Mouse (Mus musculus): Measurements from ENCODE around the gene Emx1. TPM values are rescaled to one million over a fixed set of nuclear protein-coding genes. Genes with fewer than 3 reads are reported as not detected.

Gene Emx1
- polyA plus RNA-seq, 1 experiment from 2014 or later, result not detected

GRCm38 (mm10) chr6:85218251-85218650, 31.0 kb downstream of the Emx1 start:
- Histone ChIP-seq H3K9ac (no peak overlapping the region), H3K27ac (replicated peaks) (no peak overlapping the region), H3K4me1 (replicated peaks) (no peaks in the 10 kb centered on the region), H3K36me3 (replicated peaks) (no peaks in the 10 kb centered on the region), H3K9me3 (replicated peaks) (no peaks in the 10 kb centered on the region), H3K27me3 (no peaks in the 10 kb centered on the region), H3K4me2 (no peak overlapping the region), H3K4me3 (replicated peaks) (no peak overlapping the region)
- ATAC-seq (ENCODE audit: insufficient read depth), result no peak
- 50% methylated on average over 4 of the region's 4 CpGs for WGBS (ENCODE audit: insufficient replicate concordance)

GRCm38 (mm10) chr6:85218684-85219445, 31.6 kb downstream of the Emx1 start:
- Histone ChIP-seq H3K9ac (no peak overlapping the region), H3K4me1 (replicated peaks) (no peaks in the 10 kb centered on the region), H3K4me3 (replicated peaks) (no peak overlapping the region), H3K9me3 (replicated peaks) (no peaks in the 10 kb centered on the region), H3K27ac (replicated peaks) (no peak overlapping the region), H3K4me2 (no peak overlapping the region), H3K36me3 (replicated peaks) (no peaks in the 10 kb centered on the region), H3K27me3 (no peaks in the 10 kb centered on the region)
- ATAC-seq (ENCODE audit: insufficient read depth), result no peak
- 51% methylated on average over 5 of the region's 5 CpGs for WGBS (ENCODE audit: insufficient replicate concordance)

- Histone ChIP-seq H3K36me3 (replicated peaks) (no peaks in the 10 kb centered on the region), H3K9ac (no peak overlapping the region), H3K4me2 (no peak overlapping the region), H3K27ac (replicated peaks) (no peak overlapping the region), H3K4me1 (replicated peaks) (no peaks in the 10 kb centered on the region), H3K9me3 (replicated peaks) (no peaks in the 10 kb centered on the region), H3K27me3 (no peaks in the 10 kb centered on the region), H3K4me3 (replicated peaks) (no peak overlapping the region)
- no peak for ATAC-seq (ENCODE audit: insufficient read depth)
- 76% methylated on average over 11 of the region's 11 CpGs for WGBS (ENCODE audit: insufficient replicate concordance)
Observed at GRCm38 (mm10) chr6:85219706-85220105, 32.5 kb downstream of the Emx1 start.

DNA sequence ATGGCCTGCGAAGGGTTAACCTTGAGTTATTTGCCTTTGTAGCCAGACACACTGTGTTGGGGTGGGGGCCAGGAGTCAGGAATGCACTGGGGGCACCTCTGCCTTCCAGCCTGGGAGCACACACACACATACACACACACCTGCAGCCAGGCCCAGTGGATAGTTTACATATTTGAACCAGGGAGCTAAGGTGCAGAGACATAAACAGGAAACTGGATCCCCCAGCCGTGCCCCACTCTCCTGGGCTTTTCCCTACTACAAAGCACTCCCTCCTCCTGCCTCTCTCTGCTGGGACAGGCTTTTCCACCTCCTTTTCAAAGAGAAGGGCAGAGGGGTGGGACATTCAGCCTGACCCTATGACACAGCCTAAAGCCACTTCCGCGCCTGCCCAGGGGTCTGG, 33.7 kb downstream of the Emx1 start:
- 60% methylated on average over 4 of the region's 4 CpGs for WGBS (ENCODE audit: insufficient replicate concordance)
- H3K4me1 ChIP-seq (replicated peaks), result no peaks in the 10 kb centered on the region

GRCm38 (mm10) chr6:85222551-85222950, 35.3 kb downstream of the Emx1 start:
- Histone ChIP-seq H3K36me3 (replicated peaks) (no peaks in the 10 kb centered on the region), H3K4me3 (replicated peaks) (no peak overlapping the region), H3K9me3 (replicated peaks) (no peaks in the 10 kb centered on the region), H3K4me2 (no peak overlapping the region), H3K27me3 (no peaks in the 10 kb centered on the region), H3K27ac (replicated peaks) (no peak overlapping the region), H3K4me1 (replicated peaks) (no peaks in the 10 kb centered on the region), H3K9ac (no peak overlapping the region)
- 67% methylated on average over 10 of the region's 10 CpGs for WGBS (ENCODE audit: insufficient replicate concordance)
- ATAC-seq (ENCODE audit: insufficient read depth), result no peak

More for the DNA sequence above, 33.7 kb downstream of the Emx1 start:
- no peak overlapping the region for H3K4me3 ChIP-seq (replicated peaks)
- H3K36me3 ChIP-seq (replicated peaks), result no peaks in the 10 kb centered on the region
- no peak overlapping the region for H3K27ac ChIP-seq (replicated peaks)
- no peak overlapping the region for H3K4me2 ChIP-seq
- no peak for ATAC-seq (ENCODE audit: insufficient read depth)
- no peaks in the 10 kb centered on the region for H3K27me3 ChIP-seq
- no peak overlapping the region for H3K9ac ChIP-seq
- H3K9me3 ChIP-seq (replicated peaks), result no peaks in the 10 kb centered on the region

DNA sequence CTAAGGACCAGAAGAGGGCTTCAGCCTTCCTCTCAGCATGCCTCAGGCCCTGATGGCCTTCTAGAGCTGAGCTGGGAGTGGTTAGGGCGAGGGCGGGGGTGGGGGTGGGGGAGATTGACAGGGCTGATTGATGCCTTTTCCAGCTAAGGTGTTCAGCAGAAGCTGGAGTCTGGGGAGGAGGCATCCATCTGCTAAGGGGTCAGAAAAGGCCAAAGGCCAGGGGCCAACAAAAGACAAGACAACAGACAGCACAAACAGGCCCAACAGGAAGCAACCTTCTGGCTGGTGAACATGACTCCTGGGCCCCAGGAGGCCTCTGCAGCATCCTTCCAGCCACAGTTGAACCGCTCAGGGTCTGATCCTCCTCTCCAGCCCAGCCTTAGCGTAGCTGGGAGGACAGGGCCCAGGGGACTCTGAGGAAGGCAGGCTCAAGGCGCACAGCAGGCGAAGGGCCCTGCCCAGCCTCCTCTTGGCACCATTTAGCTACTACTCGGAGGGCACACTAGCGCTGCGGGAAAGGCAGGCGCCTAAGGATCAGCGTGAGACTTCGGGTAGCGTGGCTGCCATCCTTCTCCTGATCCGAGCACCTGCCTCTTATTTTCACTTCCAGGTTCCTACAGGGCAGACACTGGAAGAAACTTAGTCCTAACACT, 36.4 kb downstream of the Emx1 start:
- H3K4me2 ChIP-seq, result no peak overlapping the region
- 61% methylated on average over 14 of the region's 14 CpGs for WGBS (ENCODE audit: insufficient replicate concordance)

GRCm38 (mm10) chr6:85224442-85224891, 37.2 kb downstream of the Emx1 start:
- Histone ChIP-seq H3K36me3 (replicated peaks) (no peaks in the 10 kb centered on the region), H3K4me3 (replicated peaks) (no peak overlapping the region), H3K27ac (replicated peaks) (no peak overlapping the region), H3K27me3 (no peaks in the 10 kb centered on the region), H3K4me1 (replicated peaks) (no peaks in the 10 kb centered on the region), H3K9me3 (replicated peaks) (no peaks in the 10 kb centered on the region), H3K9ac (no peak overlapping the region), H3K4me2 (no peak overlapping the region)
- 62% methylated on average over 15 of the region's 15 CpGs for WGBS (ENCODE audit: insufficient replicate concordance)
- ATAC-seq (ENCODE audit: insufficient read depth), result no peak

More for the DNA sequence above, 36.4 kb downstream of the Emx1 start:
- H3K27ac ChIP-seq (replicated peaks), result no peak overlapping the region
- no peak overlapping the region for H3K9ac ChIP-seq
- no peaks in the 10 kb centered on the region for H3K27me3 ChIP-seq
- no peak overlapping the region for H3K4me3 ChIP-seq (replicated peaks)
- ATAC-seq (ENCODE audit: insufficient read depth), result no peak
- H3K9me3 ChIP-seq (replicated peaks), result no peaks in the 10 kb centered on the region
- H3K36me3 ChIP-seq (replicated peaks), result no peaks in the 10 kb centered on the region
- no peaks in the 10 kb centered on the region for H3K4me1 ChIP-seq (replicated peaks)

- Histone ChIP-seq H3K9ac (no peak overlapping the region), H3K4me1 (replicated peaks) (no peaks in the 10 kb centered on the region), H3K4me2 (no peak overlapping the region), H3K27ac (replicated peaks) (no peak overlapping the region), H3K4me3 (replicated peaks) (no peak overlapping the region), H3K9me3 (replicated peaks) (no peaks in the 10 kb centered on the region), H3K27me3 (no peaks in the 10 kb centered on the region), H3K36me3 (replicated peaks) (no peaks in the 10 kb centered on the region)
- WGBS (ENCODE audit: insufficient replicate concordance), result 70% methylated on average over 9 of the region's 9 CpGs
- no peak for ATAC-seq (ENCODE audit: insufficient read depth)
Observed at GRCm38 (mm10) chr6:85226570-85226969, 39.3 kb downstream of the Emx1 start.

DNA sequence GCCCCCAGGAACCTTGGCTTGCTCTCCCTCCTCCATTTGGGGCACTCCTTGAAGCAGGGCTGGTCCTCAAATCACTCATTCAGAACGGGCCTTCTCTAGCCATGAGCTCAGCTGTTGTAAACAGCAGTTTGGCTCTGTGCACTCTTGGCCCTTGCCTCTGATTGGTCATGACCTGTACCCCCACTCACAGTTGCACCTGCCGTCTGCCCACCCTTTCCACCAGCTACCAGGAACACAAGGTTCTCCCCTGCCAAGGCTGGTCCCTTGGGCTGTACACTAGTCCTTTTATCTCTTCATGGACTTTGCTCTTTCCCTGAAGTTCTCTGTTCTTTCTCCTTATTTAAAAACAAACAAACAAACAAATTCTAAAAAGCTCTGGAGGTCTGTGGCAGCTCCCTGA, 40.3 kb downstream of the Emx1 start:
- Histone ChIP-seq H3K27me3 (no peaks in the 10 kb centered on the region), H3K4me2 (no peak overlapping the region), H3K9me3 (replicated peaks) (no peaks in the 10 kb centered on the region), H3K36me3 (replicated peaks) (no peaks in the 10 kb centered on the region), H3K9ac (no peak overlapping the region), H3K4me3 (replicated peaks) (no peak overlapping the region), H3K27ac (replicated peaks) (no peak overlapping the region), H3K4me1 (replicated peaks) (no peaks in the 10 kb centered on the region)
- ATAC-seq (ENCODE audit: insufficient read depth), result no peak
- 47% methylated on average over 2 of the region's 2 CpGs for WGBS (ENCODE audit: insufficient replicate concordance)

GRCm38 (mm10) chr6:85230762-85231161, 43.5 kb downstream of the Emx1 start:
- ATAC-seq (ENCODE audit: insufficient read depth), result no peak
- H3K27ac ChIP-seq (replicated peaks), result no peak overlapping the region
- H3K4me2 ChIP-seq, result no peak overlapping the region
- no peaks in the 10 kb centered on the region for H3K27me3 ChIP-seq
- H3K9me3 ChIP-seq (replicated peaks), result no peaks in the 10 kb centered on the region
- H3K9ac ChIP-seq, result no peak overlapping the region
- 33% methylated on average over 3 of the region's 3 CpGs for WGBS (ENCODE audit: insufficient replicate concordance)
- H3K4me3 ChIP-seq (replicated peaks), result no peak overlapping the region
- no peaks in the 10 kb centered on the region for H3K36me3 ChIP-seq (replicated peaks)
- no peaks in the 10 kb centered on the region for H3K4me1 ChIP-seq (replicated peaks)

- Histone ChIP-seq H3K9ac (no peak overlapping the region), H3K4me3 (replicated peaks) (no peak overlapping the region), H3K36me3 (replicated peaks) (no peaks in the 10 kb centered on the region), H3K27ac (replicated peaks) (no peak overlapping the region), H3K4me2 (no peak overlapping the region), H3K9me3 (replicated peaks) (no peaks in the 10 kb centered on the region), H3K4me1 (replicated peaks) (no peaks in the 10 kb centered on the region), H3K27me3 (no peaks in the 10 kb centered on the region)
- 30% methylated on average over 6 of the region's 6 CpGs for WGBS (ENCODE audit: insufficient replicate concordance)
- no peak for ATAC-seq (ENCODE audit: insufficient read depth)
Observed at GRCm38 (mm10) chr6:85231469-85231868, 44.2 kb downstream of the Emx1 start.
